Mouse (Mus musculus) ES-E14 (cell line): ENCODE data around the gene Msrb3. TPM values are rescaled to one million over a fixed set of nuclear protein-coding genes. Genes with fewer than 3 reads are reported as not detected.

Source experiments
- DNase-seq: peaks from one replicate; pipeline ENCODE4 v3.0.0-alpha.2; 2013; ENCODE audit warnings: low read depth, low spot score
- H3K27ac ChIP-seq: 2 replicates; pipeline ENCODE4 v1.5.1; 2012; ENCODE audit warnings: low read depth, mild to moderate bottlenecking, low read length, moderate library complexity, mixed read lengths; ENCODE audit not compliant: poor library complexity, insufficient read depth, severe bottlenecking
- H3K36me3 ChIP-seq: 2 replicates; pipeline ENCODE4 v1.6.1; 2012; ENCODE audit warnings: mild to moderate bottlenecking, low read length, moderate library complexity, mixed read lengths; ENCODE audit not compliant: control insufficient read depth, poor library complexity, insufficient read depth, severe bottlenecking
- H3K4me1 ChIP-seq, 2 experiments: fragments of 150-350 bp in 1 of 2; sonication (generic) in 1 of 2; 2 replicates each; pipeline ENCODE4 v1.6.1; 2012; ENCODE audit warnings: low read length in 2 of 2, mild to moderate bottlenecking in 1 of 2, mixed read lengths in 1 of 2; ENCODE audit not compliant: control insufficient read depth in 2 of 2, insufficient read depth in 2 of 2, poor library complexity in 1 of 2
- H3K4me3 ChIP-seq, 2 experiments: fragments of 150-350 bp in 1 of 2; sonication (generic) in 1 of 2; 2 replicates each; pipeline ENCODE4 v1.5.1; 2012; ENCODE audit warnings: low read length in 2 of 2, low read depth in 1 of 2, mild to moderate bottlenecking in 1 of 2, mixed read lengths in 1 of 2; ENCODE audit not compliant: insufficient read depth in 1 of 2, poor library complexity in 1 of 2, severe bottlenecking in 1 of 2
- H3K9ac ChIP-seq: 2 replicates; pipeline ENCODE4 v1.6.1; 2012; ENCODE audit warnings: low read depth, mild to moderate bottlenecking, low read length, mixed read lengths; ENCODE audit not compliant: poor library complexity, insufficient read depth, severe bottlenecking
- H3K9me3 ChIP-seq: fragments of 150-350 bp; sonication (generic); 2 replicates; pipeline ENCODE4 v1.6.1; 2012; ENCODE audit warnings: low read depth, mild to moderate bottlenecking, low read length; ENCODE audit not compliant: control insufficient read depth, insufficient read depth
- CHD2 ChIP-seq: IDR thresholded peaks from 2 replicates; pipeline ENCODE4 v1.6.1; 2014; ENCODE audit warnings: mild to moderate bottlenecking, low read depth, low read length, inconsistent platforms
- HCFC1 ChIP-seq: IDR thresholded peaks from 2 replicates; pipeline ENCODE4 v1.6.1; 2012; ENCODE audit warnings: low read length, inconsistent platforms, borderline replicate concordance; ENCODE audit not compliant: insufficient read depth
- MAFK ChIP-seq: IDR thresholded peaks from 2 replicates; pipeline ENCODE4 v1.6.1; 2014; ENCODE audit warnings: mild to moderate bottlenecking, low read depth, low read length, inconsistent platforms; ENCODE audit not compliant: insufficient read depth
- ZC3H11A ChIP-seq: IDR thresholded peaks from 2 replicates; pipeline ENCODE4 v1.6.1; 2012; ENCODE audit warnings: low read depth, mild to moderate bottlenecking, inconsistent platforms, low read length, borderline replicate concordance
- ZNF384 ChIP-seq: IDR thresholded peaks from 2 replicates; pipeline ENCODE4 v1.6.1; 2012; ENCODE audit warnings: low read depth, low read length, inconsistent platforms
- in situ Hi-C, 2 experiments: fragments of 600-800 bp; cut with MboI; formaldehyde crosslinking; loops; one replicate each; pipeline ENCODE4 v1.15.1; 2025; ENCODE audit warnings: low sequenced_read_pairs in 2 of 2, inconsistent platforms in 1 of 2; ENCODE audit not compliant: unreplicated experiment in 2 of 2
- total RNA-seq: library from RNA; depleted of rRNA; stranded (reverse); fragments of 300-350 nt; gene quantifications from 2 replicates; pipeline ENCODE4 v1.2.3, GENCODE M21; 2012

The Msrb3 gene
- total RNA-seq, 1 experiment = 5.7 TPM

- no peak overlapping the region for H3K27ac ChIP-seq
- H3K9ac ChIP-seq = no peak overlapping the region
- in situ Hi-C loops = no loop called here
- H3K9me3 ChIP-seq = no peaks in the 10 kb centered on the region
- H3K36me3 ChIP-seq = no peaks in the 10 kb centered on the region
- H3K4me1 ChIP-seq = no peaks in the 10 kb centered on the region
- no peak for DNase-seq
- TF ChIP-seq CHD2 (no peak), MAFK (no peak)
- H3K4me3 ChIP-seq = no peak overlapping the region
Measured at GRCm38 (mm10) chr10:120810053-120810696, 88.7 kb downstream of the Msrb3 start.

- Histone ChIP-seq H3K4me1 (no peaks in the 10 kb centered on the region), H3K36me3 (no peaks in the 10 kb centered on the region), H3K27ac (no peak overlapping the region), H3K9ac (no peak overlapping the region), H3K4me3 (no peak overlapping the region), H3K9me3 (no peaks in the 10 kb centered on the region)
- TF ChIP-seq MAFK = no peak
- TF ChIP-seq ZC3H11A = no peak
- TF ChIP-seq HCFC1 = no peak
- TF ChIP-seq CHD2 = no peak
- TF ChIP-seq ZNF384 = no peak
- in situ Hi-C loops = no loop called here
- DNase-seq = no peak
Measured at GRCm38 (mm10) chr10:120808167-120808566, 90.7 kb downstream of the Msrb3 start.

- in situ Hi-C loops = no loop called here
- no peak overlapping the region for H3K4me3 ChIP-seq
- DNase-seq = no peak
- no peak for TF ChIP-seq HCFC1
- no peak for TF ChIP-seq ZC3H11A
- no peak for TF ChIP-seq MAFK
- no peak for TF ChIP-seq CHD2
- no peak for TF ChIP-seq ZNF384
- no peaks in the 10 kb centered on the region for H3K9me3 ChIP-seq
- no peak overlapping the region for H3K9ac ChIP-seq
- no peaks in the 10 kb centered on the region for H3K4me1 ChIP-seq
- H3K36me3 ChIP-seq = no peaks in the 10 kb centered on the region
- no peak overlapping the region for H3K27ac ChIP-seq
Measured at GRCm38 (mm10) chr10:120801127-120801526, 97.8 kb downstream of the Msrb3 start.

- TF ChIP-seq HCFC1 = 0 out of 2 replicates have a peak, but pooled peaks have one; percentile 37
- TF ChIP-seq CHD2 = no peak
- no peak overlapping the region for H3K27ac ChIP-seq
- H3K4me1 ChIP-seq = no peaks in the 10 kb centered on the region
- no peak overlapping the region for H3K4me3 ChIP-seq
- no peaks in the 10 kb centered on the region for H3K9me3 ChIP-seq
- H3K36me3 ChIP-seq = no peaks in the 10 kb centered on the region
- in situ Hi-C loops = no loop called here
- peak; percentile 37 for DNase-seq
- no peak overlapping the region for H3K9ac ChIP-seq
Measured at GRCm38 (mm10) chr10:120799479-120799878, 99.4 kb downstream of the Msrb3 start.

- no peak for DNase-seq
- in situ Hi-C loops = no loop called here
- no peaks in the 10 kb centered on the region for H3K9me3 ChIP-seq
- H3K27ac ChIP-seq = no peak overlapping the region
- TF ChIP-seq CHD2 (no peak), MAFK (no peak), ZNF384 (no peak), ZC3H11A (no peak), HCFC1 (no peak)
- no peak overlapping the region for H3K9ac ChIP-seq
- no peaks in the 10 kb centered on the region for H3K36me3 ChIP-seq
- no peaks in the 10 kb centered on the region for H3K4me1 ChIP-seq
- no peak overlapping the region for H3K4me3 ChIP-seq
Measured at GRCm38 (mm10) chr10:120796749-120797148, 102.2 kb downstream of the Msrb3 start.
